Mouse (Mus musculus): ENCODE measurements around the gene Zc3h4.

Gene Zc3h4

GRCm38 (mm10) chr7:16399820-16400688 lies 656 bp upstream of the Zc3h4 start:
- peak; percentile 94 for DNase-seq (ENCODE audit: low read depth, low spot score)

DNA sequence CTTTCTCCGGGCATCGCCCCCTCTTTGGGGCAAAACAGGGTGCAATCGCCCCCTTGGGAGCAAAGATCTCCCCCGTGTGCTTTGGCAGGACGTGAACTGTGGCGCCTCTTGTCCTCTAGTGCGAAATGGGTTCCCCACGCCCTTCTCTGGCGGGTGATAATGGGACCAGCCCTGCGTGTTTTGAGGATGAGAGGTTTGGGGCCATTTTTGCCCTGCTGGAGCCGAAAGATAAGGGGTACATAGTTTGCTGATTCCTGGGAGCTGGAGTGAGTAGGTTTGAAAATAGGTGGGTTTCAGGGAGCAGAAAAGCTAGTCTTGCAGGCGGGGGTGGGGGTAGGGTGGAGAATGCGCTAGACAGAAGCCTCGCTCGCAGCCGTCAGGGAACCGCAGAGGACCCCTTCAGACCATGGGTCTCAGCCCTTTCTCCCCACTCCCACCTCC lies 1.3 kb downstream of the Zc3h4 start:
- DNase-seq (ENCODE audit: low read depth, low spot score) = peak; percentile 90

- no peak for DNase-seq (ENCODE audit: low read depth, low spot score)
Measured at GRCm38 (mm10) chr7:16402449-16402848, 1.7 kb downstream of the Zc3h4 start.

DNA sequence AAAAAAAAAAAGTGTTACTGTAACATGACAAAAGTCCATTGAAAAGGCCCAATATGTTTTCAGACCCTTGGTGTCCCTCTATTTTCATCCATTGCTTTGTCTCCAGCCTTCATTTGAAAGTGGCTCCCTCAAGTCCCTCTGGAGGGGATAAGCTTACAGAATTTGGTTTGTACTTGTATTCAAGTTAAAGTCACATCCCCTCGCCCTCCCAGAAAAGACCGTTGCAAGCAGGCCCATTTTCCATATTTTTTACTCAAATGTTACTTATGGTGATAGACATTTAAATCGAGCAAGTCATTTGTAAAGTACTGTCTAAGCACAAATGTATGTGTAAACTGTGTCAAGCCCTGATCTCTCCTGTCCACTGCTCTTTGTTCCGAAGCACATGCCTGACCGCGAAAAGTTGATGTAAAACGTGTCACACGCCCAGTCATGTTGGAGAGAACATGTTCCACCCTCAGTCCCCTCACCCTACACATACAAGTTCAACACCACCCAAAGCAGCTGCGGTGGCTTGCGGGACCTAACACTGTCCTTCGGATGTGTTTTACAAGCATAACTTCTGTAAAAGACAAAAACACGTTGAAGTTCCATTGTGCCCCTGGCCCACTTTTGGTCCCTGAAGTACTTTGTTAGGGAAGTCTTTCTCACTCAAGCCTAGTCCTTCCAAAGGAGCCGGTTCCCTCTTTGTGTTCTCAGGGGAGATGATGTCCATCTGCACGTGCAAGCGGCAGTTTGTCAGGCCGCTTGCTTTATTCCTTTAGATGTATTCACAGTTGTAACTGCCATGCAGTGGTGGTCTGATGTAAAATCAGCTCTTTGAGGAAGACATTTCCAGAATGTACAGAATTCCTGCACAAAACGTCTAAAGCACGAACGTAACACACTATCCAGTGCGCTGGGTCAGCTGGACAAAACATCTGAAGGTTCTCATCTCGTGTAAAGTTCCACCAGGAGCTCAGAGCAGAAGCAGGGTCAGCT lies 2.5 kb downstream of the Zc3h4 start:
- no peak for DNase-seq (ENCODE audit: low read depth, low spot score)

DNA sequence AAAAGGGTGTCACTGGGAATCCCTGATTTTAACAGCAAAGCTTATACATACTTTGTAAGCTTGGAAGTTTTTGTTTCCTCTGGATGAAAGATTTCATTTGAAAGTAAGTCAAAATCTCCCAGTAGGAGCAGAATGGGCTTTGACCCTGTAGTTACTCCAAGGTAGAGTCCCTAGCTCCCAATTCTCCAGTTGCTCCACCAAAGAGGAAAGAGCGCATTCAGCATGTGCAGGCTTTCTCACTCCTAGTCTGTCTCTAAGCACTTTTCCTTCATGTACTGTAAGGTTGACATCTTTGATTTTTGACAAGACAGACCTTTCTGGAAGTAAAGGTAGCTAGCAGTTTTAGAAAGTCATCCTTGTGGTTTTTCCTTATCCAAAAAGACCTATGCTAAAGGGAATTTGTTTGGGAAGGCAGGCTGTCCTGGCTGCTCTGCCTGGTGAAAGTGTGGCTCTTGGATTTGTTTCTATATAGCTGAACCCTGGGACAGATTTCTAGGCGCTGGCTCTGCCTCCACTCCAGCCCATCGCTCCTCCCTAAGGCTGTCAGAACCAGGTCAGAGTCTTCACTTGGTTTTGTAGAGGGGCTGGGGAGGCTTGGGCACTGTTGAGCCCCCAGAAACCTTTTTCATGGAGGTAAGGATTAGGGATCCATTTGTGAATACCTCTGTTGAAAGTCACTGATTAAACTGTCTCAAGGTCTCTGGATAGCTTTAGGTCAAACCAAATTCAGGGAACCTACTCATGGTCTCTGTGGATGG lies 3.8 kb downstream of the Zc3h4 start:
- DNase-seq (ENCODE audit: low read depth, low spot score) = no peak

- no peak for DNase-seq (ENCODE audit: low read depth, low spot score)
Measured at GRCm38 (mm10) chr7:16405073-16405455, 4.4 kb downstream of the Zc3h4 start.

- DNase-seq (ENCODE audit: low read depth, low spot score) = peak; percentile 81
Measured at GRCm38 (mm10) chr7:16405516-16406351, 5.0 kb downstream of the Zc3h4 start.

- no peak for DNase-seq (ENCODE audit: low read depth, low spot score)
Measured at GRCm38 (mm10) chr7:16406978-16407377, 6.3 kb downstream of the Zc3h4 start.

DNA sequence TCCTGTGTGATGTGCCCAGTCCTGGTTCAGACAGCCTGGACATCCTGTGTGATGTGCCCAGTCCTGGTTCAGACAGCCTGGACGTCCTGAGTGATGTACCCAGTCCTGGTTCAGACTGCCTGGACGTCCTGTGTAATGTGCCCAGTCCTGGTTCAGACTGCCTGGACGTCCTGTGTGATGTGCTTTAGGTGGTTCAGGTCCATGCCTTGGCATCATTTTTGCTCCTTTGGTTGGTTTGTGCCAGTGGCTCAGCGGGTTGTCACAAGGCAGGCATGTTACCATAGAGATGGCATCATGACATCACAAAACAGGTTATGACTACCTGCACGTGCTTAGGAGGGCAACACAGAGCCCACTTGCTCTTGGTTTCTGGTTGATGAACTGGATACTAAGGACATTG lies 10.4 kb downstream of the Zc3h4 start:
- DNase-seq (ENCODE audit: low read depth, low spot score) = no peak

- DNase-seq (ENCODE audit: low read depth, low spot score) = no peak
Measured at GRCm38 (mm10) chr7:16412220-16412896, 11.6 kb downstream of the Zc3h4 start.

GRCm38 (mm10) chr7:16412930-16413329 lies 12.2 kb downstream of the Zc3h4 start:
- no peak for DNase-seq (ENCODE audit: low read depth, low spot score)

DNA sequence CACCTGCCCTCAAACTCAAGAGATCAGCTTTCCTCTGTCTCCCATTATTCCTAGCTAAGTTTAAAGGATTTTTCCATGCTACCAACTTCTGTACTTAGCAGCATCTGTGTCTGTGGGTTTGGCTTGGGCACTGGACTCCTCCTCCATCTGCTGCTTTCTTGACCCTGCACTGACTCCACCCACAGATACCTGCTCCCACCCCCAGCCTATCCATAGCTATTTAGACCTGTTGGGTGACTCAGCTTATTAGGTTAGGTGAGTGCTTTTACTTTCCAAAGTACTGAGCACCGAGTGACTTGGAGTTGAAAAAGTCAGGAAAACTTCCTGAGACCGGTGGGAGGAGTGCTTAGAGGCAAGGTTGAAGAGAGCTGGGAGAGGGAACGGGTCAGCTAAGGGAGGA lies 14.7 kb downstream of the Zc3h4 start:
- DNase-seq (ENCODE audit: low read depth, low spot score) = no peak

- DNase-seq (ENCODE audit: low read depth, low spot score) = no peak
Measured at GRCm38 (mm10) chr7:16417141-16417771, 16.5 kb downstream of the Zc3h4 start.

GRCm38 (mm10) chr7:16418713-16419112 lies 18.0 kb downstream of the Zc3h4 start:
- no peak for DNase-seq (ENCODE audit: low read depth, low spot score)

GRCm38 (mm10) chr7:16420493-16421118 lies 19.9 kb downstream of the Zc3h4 start:
- no peak for DNase-seq (ENCODE audit: low read depth, low spot score)

DNA sequence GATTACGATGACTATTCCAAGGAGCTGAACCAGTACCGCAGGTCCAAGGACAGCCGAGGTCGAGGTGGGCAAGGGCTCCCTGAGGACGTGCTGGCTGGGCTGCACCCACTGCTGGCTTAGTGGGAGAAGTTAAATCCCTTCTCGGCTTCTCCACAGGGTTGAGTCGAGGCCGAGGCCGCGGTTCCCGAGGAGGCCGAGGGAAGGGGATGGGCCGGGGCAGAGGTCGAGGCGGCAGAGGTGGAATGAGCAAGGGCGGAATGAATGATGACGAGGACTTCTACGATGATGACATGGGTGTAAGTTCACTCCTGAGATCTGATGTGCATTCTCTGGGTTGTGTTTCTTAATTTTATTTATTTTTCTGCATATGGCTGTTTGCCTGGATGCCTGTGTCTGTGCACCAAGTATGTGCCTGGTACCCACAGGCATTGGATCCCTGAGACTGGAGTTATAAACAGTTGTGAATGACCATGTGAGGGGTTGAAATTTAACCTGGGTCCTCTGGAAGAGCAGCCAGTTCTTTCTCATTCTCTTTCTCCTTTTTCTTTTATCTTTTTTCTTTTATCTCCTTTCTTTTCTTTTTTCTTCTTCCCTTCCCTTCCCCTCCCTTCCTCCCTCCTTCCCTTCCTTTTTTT lies 21.6 kb downstream of the Zc3h4 start:
- no peak for DNase-seq (ENCODE audit: low read depth, low spot score)

- DNase-seq (ENCODE audit: low read depth, low spot score) = no peak
Measured at GRCm38 (mm10) chr7:16423731-16424130, 23.0 kb downstream of the Zc3h4 start.

- no peak for DNase-seq (ENCODE audit: low read depth, low spot score)
Measured at GRCm38 (mm10) chr7:16425721-16426120, 25.0 kb downstream of the Zc3h4 start.
